ENCODE assay signal across 8 mouse cellular contexts in the genomic region with DNA sequence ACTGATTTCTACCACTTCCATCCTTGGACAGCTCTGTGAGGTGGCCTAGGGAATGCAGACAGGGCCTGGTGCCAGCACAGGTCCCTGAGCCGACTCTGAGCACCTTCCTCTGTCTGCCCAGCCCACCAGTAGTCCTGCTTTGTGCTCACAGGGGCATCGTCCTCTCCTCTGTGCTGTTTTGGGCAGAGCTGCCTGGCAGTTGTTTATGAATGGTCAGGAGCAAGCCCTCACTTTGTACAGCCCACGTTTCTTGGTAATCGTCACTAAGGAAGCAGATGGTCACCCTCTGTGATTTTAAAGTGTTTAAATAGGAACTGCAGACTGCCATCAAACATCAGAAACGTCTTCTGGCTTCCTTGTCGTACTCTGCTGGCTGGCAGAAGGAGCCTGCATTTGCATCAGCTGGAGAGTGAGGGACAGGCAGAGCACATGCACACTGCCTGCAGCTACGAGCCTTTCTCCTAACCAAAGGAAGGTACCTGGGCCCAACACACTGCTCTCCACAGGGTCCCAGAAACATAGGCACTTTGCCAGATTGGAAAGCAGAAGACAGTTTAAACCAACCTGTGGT.
DNase-seq lines count a peak whose midpoint lies in the region; ATAC-seq lines count a peak whose summit lies in the region.

No protein-coding gene starts in this region.

- peaks cover 38% of the 10 kb centered on the region for H3K4me1 ChIP-seq in heart, embryonic 10.5 days
- H3K4me1 ChIP-seq in forebrain, embryonic 16.5 days (replicated peaks; ENCODE audit: control insufficient read depth, insufficient read depth, low read length): peaks cover 54% of the 10 kb centered on the region
- H3K4me1 ChIP-seq in limb, embryonic 13.5 days: peaks cover 71% of the 10 kb centered on the region

- ATAC-seq in forebrain, embryonic 16.5 days: peak; percentile 75
- no peak for ATAC-seq in limb, embryonic 13.5 days (ENCODE audit: low FRiP score, low read depth)

- DNase-seq in heart, embryonic 10.5 days (ENCODE audit: low spot score): no peak
- DNase-seq in heart, postnatal 14 days: no peak
- DNase-seq in cerebellum, adult 18-20 months: peak; percentile 40 to 50
- DNase-seq in adrenal gland, adult 18-20 months (ENCODE audit: low spot score in 2 of 2): no peak
- DNase-seq in adrenal gland, postnatal 36 days: no peak
- DNase-seq in gastrocnemius, adult 18-20 months (ENCODE audit: low spot score): no peak

- H3K27ac ChIP-seq in heart, embryonic 10.5 days: peak overlapping the region; percentile 52; the same call in 1 of the 2 replicates
- H3K27ac ChIP-seq in forebrain, embryonic 16.5 days (ENCODE audit: low read length): peak overlapping the region; percentile 94
- H3K27ac ChIP-seq in limb, embryonic 13.5 days: peak overlapping the region; percentile 73

- WGBS in heart, embryonic 10.5 days: 54% methylated on average over 7 of the region's 7 CpGs
- 3% methylated on average over 7 of the region's 7 CpGs for WGBS in forebrain, embryonic 16.5 days
- WGBS in limb, embryonic 13.5 days: 30% methylated on average over 7 of the region's 7 CpGs

- no peaks in the 10 kb centered on the region for H3K27me3 ChIP-seq in heart, embryonic 10.5 days (ENCODE audit: insufficient read depth, poor library complexity, severe bottlenecking)
- no peaks in the 10 kb centered on the region for H3K27me3 ChIP-seq in forebrain, embryonic 16.5 days (replicated peaks; ENCODE audit: control insufficient read depth, insufficient read depth, low read length)
- no peaks in the 10 kb centered on the region for H3K27me3 ChIP-seq in limb, embryonic 13.5 days

- no peak overlapping the region for H3K4me3 ChIP-seq in heart, embryonic 10.5 days
- H3K4me3 ChIP-seq in forebrain, embryonic 16.5 days (replicated peaks; ENCODE audit: low read length): no peak overlapping the region
- no peak overlapping the region for H3K4me3 ChIP-seq in limb, embryonic 13.5 days

- intact Hi-C loops in heart, postnatal 14 days (cut with DNase I): no loop called here

- no peaks in the 10 kb centered on the region for H3K9me3 ChIP-seq in heart, embryonic 10.5 days
- no peaks in the 10 kb centered on the region for H3K9me3 ChIP-seq in forebrain, embryonic 16.5 days (ENCODE audit: control insufficient read depth, low read length)
- no peaks in the 10 kb centered on the region for H3K9me3 ChIP-seq in limb, embryonic 13.5 days

- peaks cover 17% of the 10 kb centered on the region; the same call in 1 of the 2 replicates for H3K36me3 ChIP-seq in heart, embryonic 10.5 days
- no peaks in the 10 kb centered on the region; the same call in 1 of the 2 replicates for H3K36me3 ChIP-seq in forebrain, embryonic 16.5 days (ENCODE audit: control insufficient read depth, insufficient read depth)
- peaks cover 5% of the 10 kb centered on the region; the same call in 1 of the 2 replicates for H3K36me3 ChIP-seq in limb, embryonic 13.5 days

- peak overlapping the region; percentile 59 for H3K9ac ChIP-seq in forebrain, embryonic 16.5 days (replicated peaks; ENCODE audit: low read depth, low read length)
- peak overlapping the region; percentile 45; the same call in 1 of the 2 replicates for H3K9ac ChIP-seq in limb, embryonic 13.5 days

- peak overlapping the region; percentile 19; the same call in 1 of the 2 replicates for H3K4me2 ChIP-seq in forebrain, embryonic 16.5 days (ENCODE audit: low read length)
- no peak overlapping the region for H3K4me2 ChIP-seq in limb, embryonic 13.5 days (replicated peaks)

Comparison
In these comparisons a context has a peak if more than half of its experiments do, and no peak if none do; other contexts are left out.
1. DNase-seq: peak in cerebellum, adult 18-20 months (2 of 2); none in heart, embryonic 10.5 days (single experiment), heart, postnatal 14 days (0 of 2), adrenal gland, adult 18-20 months (0 of 2), adrenal gland, postnatal 36 days (0 of 2) and gastrocnemius, adult 18-20 months (single experiment).
2. Peak in every context shown above with its lines, with median percentiles within 50 percentile points of each other: H3K27ac ChIP-seq.